Mouse (Mus musculus) c-Kit-negative CD71-positive TER-119-positive erythroid progenitor cells, embryonic 14.5 days (primary cell): ENCODE measurements around the gene Rpp40.

Source experiments
- DNase-seq: peaks from one replicate; pipeline ENCODE4 v3.0.0-alpha.2; 2013; ENCODE audit warnings: low read depth, low spot score

The Rpp40 gene

GRCm38 (mm10) chr13:35851581-35851980 lies 54.6 kb downstream of the Rpp40 start:
- DNase-seq, result no peak

GRCm38 (mm10) chr13:35848694-35849093 lies 57.5 kb downstream of the Rpp40 start:
- DNase-seq, result no peak

- DNase-seq, result no peak
Observed at GRCm38 (mm10) chr13:35845306-35845705, 60.9 kb downstream of the Rpp40 start.
